Mouse (Mus musculus): ENCODE results near the gene Tshz2. TPM values are rescaled to one million over a fixed set of nuclear protein-coding genes. Genes with fewer than 3 reads are reported as not detected.
"Not testable (repeated sequence)": the region's sequence is repeated elsewhere in the genome, so short reads cannot be mapped to it uniquely, and the experiment has no call there.

The Tshz2 gene
- total RNA-seq (2021): 41.8 and 43.9 TPM in 2 replicates
- long read RNA-seq, partial matches to known transcripts: 1 of 18 reads
- long read RNA-seq, other reads (novel, unspliced or antisense): 16 of 18 reads

- DNase-seq: peak; percentile 58
These were observed at the start of gene Tshz2 for GRCm38 (mm10) chr2:169632338-169633151. Tshz2 (plus strand) TSS chr2:169633013.

DNA sequence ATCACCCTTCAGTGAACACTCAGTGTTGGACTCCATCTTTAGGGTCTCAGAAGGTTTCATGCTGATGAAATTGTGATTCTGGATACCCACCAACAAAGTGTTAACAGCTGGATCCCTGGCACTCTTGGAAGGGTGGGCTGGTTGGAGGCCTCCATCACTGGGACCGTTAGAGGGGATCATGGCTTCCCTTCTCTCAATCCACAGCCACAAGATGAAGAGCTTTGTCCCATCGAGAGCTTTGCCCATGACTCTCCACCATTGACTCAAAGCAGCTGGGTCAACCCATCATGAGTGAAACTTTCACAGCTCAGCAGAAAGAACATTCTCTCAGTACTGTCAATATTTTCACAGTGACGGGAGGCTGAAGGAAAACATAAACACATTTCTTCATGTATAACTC lies 49.3 kb upstream of the Tshz2 start:
- no peak for DNase-seq

GRCm38 (mm10) chr2:169584745-169585456 lies 47.9 kb upstream of the Tshz2 start:
- DNase-seq: no peak

- DNase-seq: no peak
These were observed 47.1 kb upstream of the Tshz2 start for GRCm38 (mm10) chr2:169585631-169586285.

DNA sequence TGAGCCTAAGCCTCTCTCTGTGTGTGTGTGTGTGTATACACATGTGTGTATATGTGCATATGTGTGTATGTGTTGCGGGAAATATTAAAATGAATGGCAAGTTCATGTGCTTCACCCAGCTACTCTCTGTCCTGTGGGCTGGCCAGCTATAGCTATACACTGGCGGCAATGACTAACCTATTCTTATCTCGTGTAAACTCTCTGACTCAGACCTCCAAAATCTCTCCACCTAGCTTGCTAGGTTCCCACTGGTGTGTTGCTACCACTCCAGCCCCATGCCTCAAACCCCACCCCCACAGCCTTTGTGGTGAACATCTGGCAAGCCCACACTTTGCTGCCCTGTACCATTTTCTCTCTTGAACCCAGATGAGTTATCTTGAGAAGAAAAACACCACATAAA lies 46.1 kb upstream of the Tshz2 start:
- no peak for DNase-seq

DNA sequence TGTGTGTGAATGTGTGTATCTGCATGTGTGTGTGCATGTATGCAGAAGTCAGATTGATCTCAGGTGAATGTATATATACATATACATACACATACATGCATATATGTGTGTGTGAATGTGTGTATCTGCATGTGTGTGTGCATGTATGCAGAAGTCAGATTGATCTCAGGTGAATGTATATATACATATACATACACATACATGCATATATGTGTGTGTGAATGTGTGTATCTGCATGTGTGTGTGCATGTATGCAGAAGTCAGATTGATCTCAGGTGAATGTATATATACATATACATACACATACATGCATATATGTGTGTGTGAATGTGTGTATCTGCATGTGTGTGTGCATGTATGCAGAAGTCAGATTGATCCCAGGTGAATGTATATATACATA lies 45.2 kb upstream of the Tshz2 start, which contains the start of gene Gm11011:
Gene Gm11011 (minus strand): TSS at position 101 of the 400 bp plus-strand sequence.
- not testable (repeated sequence) for DNase-seq

GRCm38 (mm10) chr2:169589697-169590096 lies 43.1 kb upstream of the Tshz2 start:
- no peak for DNase-seq

DNA sequence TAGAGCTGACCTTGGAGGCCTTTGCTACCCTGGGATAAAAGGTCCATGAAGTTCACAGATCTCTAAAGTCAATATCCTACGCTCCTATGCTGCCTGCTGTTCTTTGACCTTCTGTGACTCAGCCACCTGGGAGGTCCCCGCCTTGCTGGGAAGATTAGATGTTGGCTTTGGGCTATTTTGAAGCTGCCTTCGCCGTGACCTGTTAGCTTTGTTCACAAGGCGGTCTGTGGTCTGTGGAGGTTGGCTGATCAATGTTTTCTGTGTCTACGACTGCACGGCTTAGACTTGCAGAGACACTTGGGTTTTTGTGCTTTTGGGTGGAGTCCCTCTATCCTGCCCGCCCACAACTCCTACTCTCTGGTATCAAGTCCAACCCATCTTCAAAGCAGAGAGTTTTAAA lies 42.4 kb upstream of the Tshz2 start:
- DNase-seq: no peak

- DNase-seq: no peak
These were observed 39.1 kb upstream of the Tshz2 start for GRCm38 (mm10) chr2:169593742-169594141.

GRCm38 (mm10) chr2:169597357-169597756 lies 35.5 kb upstream of the Tshz2 start:
- DNase-seq: no peak

DNA sequence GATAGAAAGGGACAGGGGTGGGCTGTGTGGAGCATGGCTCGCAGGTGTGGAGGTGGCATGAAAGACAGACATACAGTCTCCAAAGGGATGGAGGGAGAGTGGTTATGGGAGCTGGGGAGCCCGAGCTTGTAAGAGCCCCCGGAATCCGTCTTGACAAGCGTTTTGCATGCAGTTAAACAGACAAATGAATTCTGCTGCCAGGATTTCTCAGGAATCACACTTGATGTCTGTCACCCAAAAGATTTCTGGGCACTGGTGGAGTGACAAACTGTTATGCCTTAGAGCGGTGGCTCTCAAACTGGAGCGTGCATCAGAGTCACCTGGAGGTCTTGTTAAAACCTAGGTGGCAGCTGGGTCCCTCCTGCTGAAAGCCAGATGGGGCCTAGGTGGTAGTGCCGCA lies 34.8 kb upstream of the Tshz2 start:
- DNase-seq: no peak

- DNase-seq: no peak
These were observed 33.2 kb upstream of the Tshz2 start for GRCm38 (mm10) chr2:169599591-169599990.

GRCm38 (mm10) chr2:169600163-169600562 lies 32.6 kb upstream of the Tshz2 start:
- DNase-seq: no peak

GRCm38 (mm10) chr2:169606901-169607678 lies 25.7 kb upstream of the Tshz2 start:
- DNase-seq: no peak

DNA sequence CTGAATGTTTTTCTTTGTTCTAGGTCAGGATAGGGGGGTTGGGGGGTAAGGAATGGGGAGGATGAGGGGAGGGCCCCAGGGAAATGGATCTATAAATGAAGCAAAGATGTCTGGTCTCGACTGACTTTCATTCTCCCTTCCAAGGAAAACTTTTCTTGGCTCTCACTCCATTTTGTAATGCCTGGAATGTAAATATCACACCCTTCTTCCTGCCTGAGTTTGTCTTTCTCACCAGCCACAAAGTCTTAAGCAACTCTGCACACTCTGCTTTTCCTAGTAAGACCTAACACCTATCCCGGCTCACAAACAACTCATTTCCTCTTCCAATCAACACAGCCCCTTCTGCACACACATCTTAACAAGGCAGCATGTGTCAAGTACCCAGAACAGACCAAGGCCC lies 25.0 kb upstream of the Tshz2 start:
- no peak for DNase-seq

DNA sequence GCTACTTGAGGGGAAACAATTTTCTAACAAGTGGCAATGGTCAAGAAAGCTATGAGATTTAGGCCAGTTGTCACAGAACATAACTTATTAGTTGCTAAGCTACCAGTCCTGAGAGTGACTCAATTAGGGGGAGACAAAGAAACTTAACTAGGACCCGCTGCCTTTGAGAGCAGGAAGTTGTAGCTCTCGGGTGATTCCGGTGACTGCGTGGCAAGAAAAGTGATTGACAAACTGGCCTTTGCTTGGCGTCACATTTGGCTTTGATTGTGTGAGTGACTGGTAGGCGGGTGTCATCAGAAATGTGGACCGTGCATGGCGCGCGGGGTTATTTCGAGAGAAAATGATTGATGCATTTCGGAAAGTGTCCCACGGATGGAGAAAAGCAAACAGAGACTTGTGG lies 22.9 kb upstream of the Tshz2 start:
- no peak for DNase-seq

DNA sequence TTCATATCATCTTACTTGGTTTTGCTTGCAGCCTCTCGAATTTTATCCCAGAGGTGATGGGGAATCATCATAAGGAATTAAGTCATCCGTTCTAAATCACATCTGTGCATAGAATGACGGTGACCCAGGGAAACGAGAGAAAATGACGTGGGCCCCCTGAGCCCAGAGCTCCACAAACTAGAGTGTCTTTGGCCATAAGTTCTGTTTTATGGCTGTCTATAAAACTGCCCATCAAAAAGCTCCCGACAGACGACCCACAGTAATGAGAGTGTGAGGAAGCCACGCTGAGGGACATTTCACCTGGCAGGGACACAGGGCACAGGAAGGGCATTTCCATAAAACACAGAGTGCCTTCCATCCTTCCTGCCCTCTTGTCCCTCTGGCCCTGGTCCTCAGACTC lies 21.9 kb upstream of the Tshz2 start:
- no peak for DNase-seq

DNA sequence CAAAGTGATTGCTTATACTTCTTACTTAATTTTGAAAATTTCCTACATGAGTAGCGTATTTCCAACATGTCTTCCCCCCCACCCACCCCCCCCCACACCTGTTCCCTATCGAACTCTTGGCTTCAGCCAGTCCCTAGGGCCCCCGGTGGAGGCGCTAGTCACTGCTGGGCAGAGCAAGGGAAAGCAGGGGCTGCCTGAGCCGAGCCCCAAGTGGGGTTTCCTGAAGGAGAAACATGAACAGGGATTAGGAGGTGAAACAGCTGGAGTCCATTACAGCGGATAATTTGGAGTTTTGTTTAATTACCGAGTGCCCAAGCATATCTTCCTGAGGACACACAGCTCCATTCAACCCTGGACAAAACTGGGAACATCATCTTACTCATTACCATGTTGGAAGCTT lies 21.3 kb upstream of the Tshz2 start:
- no peak for DNase-seq

- DNase-seq: no peak
These were observed 18.1 kb upstream of the Tshz2 start for GRCm38 (mm10) chr2:169614683-169615082.

DNA sequence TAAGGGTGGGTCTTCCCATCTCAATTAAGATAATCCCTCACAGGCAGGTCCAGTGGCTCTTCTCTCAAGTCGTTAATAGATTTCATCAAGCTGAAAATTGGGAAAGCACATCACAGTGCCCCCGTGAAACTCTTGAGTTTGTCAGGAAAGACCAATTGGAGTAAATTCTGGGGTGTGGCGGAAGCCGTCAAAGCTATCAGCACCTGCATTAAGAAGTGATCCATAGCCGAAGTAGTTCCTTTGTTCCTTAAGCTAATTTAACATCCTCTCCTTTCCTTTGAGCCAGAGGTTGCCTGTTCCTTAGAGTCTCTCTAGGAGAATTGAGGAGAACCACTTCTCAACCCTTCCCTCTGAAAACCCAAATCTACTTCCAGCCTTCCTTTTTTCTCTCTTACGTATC lies 16.8 kb upstream of the Tshz2 start:
- no peak for DNase-seq

DNA sequence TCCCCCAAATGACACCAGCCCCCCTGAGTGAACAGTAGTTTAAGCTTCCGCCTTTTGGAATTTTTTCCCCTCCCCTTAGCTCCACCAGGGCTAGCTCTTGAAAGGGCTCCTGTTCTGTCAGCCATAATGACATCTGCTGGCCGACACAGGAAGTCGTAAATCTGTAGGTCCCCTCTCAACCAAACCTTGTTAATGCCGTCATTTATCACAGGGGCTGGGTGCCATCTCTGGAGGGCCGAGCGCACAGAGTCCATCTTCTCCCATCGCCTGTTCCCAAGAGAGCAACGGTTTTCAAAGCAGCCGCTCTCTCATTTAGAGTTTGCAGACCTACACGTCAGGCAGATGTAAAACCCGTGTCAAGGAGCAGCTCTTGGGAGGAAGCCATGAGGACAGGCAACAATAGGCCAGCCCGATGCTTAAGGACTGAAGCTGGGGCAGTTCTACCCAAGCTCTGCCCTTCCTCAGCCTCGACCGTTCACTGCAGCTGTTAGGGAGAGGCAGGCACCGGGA lies 11.6 kb upstream of the Tshz2 start:
- no peak for DNase-seq

DNA sequence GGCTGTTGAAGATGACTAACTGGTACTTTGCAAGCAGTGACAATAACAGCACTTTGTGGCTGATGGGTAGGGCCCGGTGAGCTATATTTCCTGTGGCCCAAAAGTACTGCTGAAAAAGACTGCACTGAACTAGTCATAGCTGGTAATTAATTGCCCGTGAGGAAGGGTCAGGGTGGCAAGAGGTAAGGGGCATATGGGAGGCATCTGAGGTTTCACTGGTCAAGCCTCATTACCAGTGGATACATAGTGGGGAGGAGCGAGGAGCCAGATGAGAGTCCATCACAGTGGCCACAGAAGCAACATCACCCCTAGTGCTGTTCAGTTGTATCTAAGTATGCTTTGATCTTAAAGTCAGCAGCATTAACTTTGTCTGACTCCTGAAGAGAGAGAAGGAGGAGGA lies 2.7 kb upstream of the Tshz2 start:
- no peak for DNase-seq
